Mouse (Mus musculus) ES-E14 (cell line): ENCODE data around the gene Smco3. TPM values are rescaled to one million over a fixed set of nuclear protein-coding genes. Genes with fewer than 3 reads are reported as not detected.

ENCODE experiments used
- DNase-seq: peaks from one replicate; pipeline ENCODE4 v3.0.0-alpha.2; 2013; ENCODE audit warnings: low read depth, low spot score
- H3K27ac ChIP-seq: 2 replicates; pipeline ENCODE4 v1.5.1; 2012; ENCODE audit warnings: low read depth, mild to moderate bottlenecking, low read length, moderate library complexity, mixed read lengths; ENCODE audit not compliant: poor library complexity, insufficient read depth, severe bottlenecking
- H3K36me3 ChIP-seq: 2 replicates; pipeline ENCODE4 v1.6.1; 2012; ENCODE audit warnings: mild to moderate bottlenecking, low read length, moderate library complexity, mixed read lengths; ENCODE audit not compliant: control insufficient read depth, poor library complexity, insufficient read depth, severe bottlenecking
- H3K4me1 ChIP-seq, 2 experiments: fragments of 150-350 bp in 1 of 2; sonication (generic) in 1 of 2; 2 replicates each; pipeline ENCODE4 v1.6.1; 2012; ENCODE audit warnings: low read length in 2 of 2, mild to moderate bottlenecking in 1 of 2, mixed read lengths in 1 of 2; ENCODE audit not compliant: control insufficient read depth in 2 of 2, insufficient read depth in 2 of 2, poor library complexity in 1 of 2
- H3K4me3 ChIP-seq, 2 experiments: fragments of 150-350 bp in 1 of 2; sonication (generic) in 1 of 2; 2 replicates each; pipeline ENCODE4 v1.5.1; 2012; ENCODE audit warnings: low read length in 2 of 2, low read depth in 1 of 2, mild to moderate bottlenecking in 1 of 2, mixed read lengths in 1 of 2; ENCODE audit not compliant: insufficient read depth in 1 of 2, poor library complexity in 1 of 2, severe bottlenecking in 1 of 2
- H3K9ac ChIP-seq: 2 replicates; pipeline ENCODE4 v1.6.1; 2012; ENCODE audit warnings: low read depth, mild to moderate bottlenecking, low read length, mixed read lengths; ENCODE audit not compliant: poor library complexity, insufficient read depth, severe bottlenecking
- H3K9me3 ChIP-seq: fragments of 150-350 bp; sonication (generic); 2 replicates; pipeline ENCODE4 v1.6.1; 2012; ENCODE audit warnings: low read depth, mild to moderate bottlenecking, low read length; ENCODE audit not compliant: control insufficient read depth, insufficient read depth
- CHD2 ChIP-seq: IDR thresholded peaks from 2 replicates; pipeline ENCODE4 v1.6.1; 2014; ENCODE audit warnings: mild to moderate bottlenecking, low read depth, low read length, inconsistent platforms
- HCFC1 ChIP-seq: IDR thresholded peaks from 2 replicates; pipeline ENCODE4 v1.6.1; 2012; ENCODE audit warnings: low read length, inconsistent platforms, borderline replicate concordance; ENCODE audit not compliant: insufficient read depth
- MAFK ChIP-seq: IDR thresholded peaks from 2 replicates; pipeline ENCODE4 v1.6.1; 2014; ENCODE audit warnings: mild to moderate bottlenecking, low read depth, low read length, inconsistent platforms; ENCODE audit not compliant: insufficient read depth
- ZC3H11A ChIP-seq: IDR thresholded peaks from 2 replicates; pipeline ENCODE4 v1.6.1; 2012; ENCODE audit warnings: low read depth, mild to moderate bottlenecking, inconsistent platforms, low read length, borderline replicate concordance
- ZNF384 ChIP-seq: IDR thresholded peaks from 2 replicates; pipeline ENCODE4 v1.6.1; 2012; ENCODE audit warnings: low read depth, low read length, inconsistent platforms
- in situ Hi-C, 2 experiments: fragments of 600-800 bp; cut with MboI; formaldehyde crosslinking; loops; one replicate each; pipeline ENCODE4 v1.15.1; 2025; ENCODE audit warnings: low sequenced_read_pairs in 2 of 2, inconsistent platforms in 1 of 2; ENCODE audit not compliant: unreplicated experiment in 2 of 2
- total RNA-seq: library from RNA; depleted of rRNA; stranded (reverse); fragments of 300-350 nt; gene quantifications from 2 replicates; pipeline ENCODE4 v1.2.3, GENCODE M21; 2012

Smco3 gene
- total RNA-seq, 1 experiment = not detected

- no peak within 1 kb of the TSS for H3K27ac ChIP-seq
These were observed 40.4 kb upstream of the Smco3 start, which contains the start of gene Mgp for GRCm38 (mm10) chr6:136875670-136876069. TSS of gene Mgp (minus strand) at chr6:136875823.

GRCm38 (mm10) chr6:136874599-136874998 lies 39.3 kb upstream of the Smco3 start:
- no peaks in the 10 kb centered on the region for H3K9me3 ChIP-seq
- no peak overlapping the region for H3K9ac ChIP-seq
- no peak overlapping the region for H3K4me3 ChIP-seq
- H3K4me1 ChIP-seq = no peaks in the 10 kb centered on the region
- no peak for DNase-seq
- no peaks in the 10 kb centered on the region for H3K36me3 ChIP-seq
- in situ Hi-C loops = no loop called here
- no peak overlapping the region for H3K27ac ChIP-seq
- TF ChIP-seq CHD2 (no peak), MAFK (no peak), HCFC1 (no peak), ZNF384 (no peak), ZC3H11A (no peak)

More at GRCm38 (mm10) chr6:136875670-136876069, 40.4 kb upstream of the Smco3 start, which contains the start of gene Mgp:
- no peak for DNase-seq
- Histone ChIP-seq H3K36me3 (no peaks in the 10 kb centered on the region), H3K9ac (no peak within 1 kb of the TSS), H3K4me3 (no peak within 1 kb of the TSS), H3K9me3 (no peaks in the 10 kb centered on the region), H3K4me1 (no peaks in the 10 kb centered on the region)
- TF ChIP-seq MAFK = no peak
- TF ChIP-seq ZC3H11A = no peak
- TF ChIP-seq HCFC1 = no peak
- no peak for TF ChIP-seq ZNF384
- no peak for TF ChIP-seq CHD2
- in situ Hi-C loops = no loop called here

DNA sequence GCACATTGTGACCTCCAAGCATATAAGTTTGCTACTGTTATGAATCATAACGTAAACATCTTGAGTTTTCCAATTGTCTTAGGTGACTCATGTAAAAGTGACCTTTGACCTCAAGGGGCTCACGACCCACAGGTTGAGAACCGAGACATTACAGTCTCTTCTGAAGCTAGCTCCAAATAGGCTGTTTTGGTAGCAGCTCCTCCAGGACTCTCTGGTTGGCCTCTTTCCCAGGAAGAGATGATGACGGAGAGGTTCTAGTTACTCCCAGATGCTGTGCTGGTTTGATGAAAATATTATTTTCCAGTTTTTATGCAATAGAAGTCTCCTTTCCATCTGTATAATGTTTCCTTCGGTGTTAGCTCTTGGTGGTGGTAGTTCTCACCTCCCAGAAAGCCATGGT lies 33.7 kb upstream of the Smco3 start:
- TF ChIP-seq ZNF384 (no peak), ZC3H11A (no peak), HCFC1 (no peak), CHD2 (no peak), MAFK (no peak)
- H3K36me3 ChIP-seq = no peaks in the 10 kb centered on the region
- H3K4me3 ChIP-seq = no peak overlapping the region
- H3K9ac ChIP-seq = no peak overlapping the region
- no peaks in the 10 kb centered on the region for H3K4me1 ChIP-seq
- no peak for DNase-seq
- no peak overlapping the region for H3K27ac ChIP-seq
- H3K9me3 ChIP-seq = no peaks in the 10 kb centered on the region
- in situ Hi-C loops = no loop called here

- no peaks in the 10 kb centered on the region for H3K4me1 ChIP-seq
- no peak for DNase-seq
- no peak overlapping the region for H3K4me3 ChIP-seq
- H3K9ac ChIP-seq = no peak overlapping the region
- TF ChIP-seq MAFK (no peak), ZNF384 (no peak), HCFC1 (no peak), ZC3H11A (no peak), CHD2 (no peak)
- H3K36me3 ChIP-seq = no peaks in the 10 kb centered on the region
- H3K9me3 ChIP-seq = no peaks in the 10 kb centered on the region
- H3K27ac ChIP-seq = no peak overlapping the region
- in situ Hi-C loops = no loop called here
These were observed 30.9 kb upstream of the Smco3 start for GRCm38 (mm10) chr6:136866150-136866549.

- H3K27ac ChIP-seq = no peak overlapping the region
- DNase-seq = no peak
- H3K36me3 ChIP-seq = no peaks in the 10 kb centered on the region
- H3K4me1 ChIP-seq = no peaks in the 10 kb centered on the region
- H3K9me3 ChIP-seq = no peaks in the 10 kb centered on the region
- in situ Hi-C loops = no loop called here
- no peak overlapping the region for H3K9ac ChIP-seq
- no peak overlapping the region for H3K4me3 ChIP-seq
- TF ChIP-seq ZNF384 = no peak
- no peak for TF ChIP-seq CHD2
- no peak for TF ChIP-seq MAFK
- no peak for TF ChIP-seq ZC3H11A
- TF ChIP-seq HCFC1 = no peak
These were observed 30.1 kb upstream of the Smco3 start for GRCm38 (mm10) chr6:136865360-136865759.
